Mouse (Mus musculus) bone marrow macrophage, adult 2 months (primary cell): ENCODE measurements around the gene Olfr1283.

Experiments
- CTCF ChIP-seq: IDR thresholded peaks from 2 replicates; pipeline ENCODE4 v1.5.1; 2012; ENCODE audit warnings: low read depth, mild to moderate bottlenecking, low read length, moderate library complexity
- POLR2A ChIP-seq: IDR thresholded peaks from 2 replicates; pipeline ENCODE4 v1.6.1; 2012; ENCODE audit warnings: mild to moderate bottlenecking, low read depth, low read length, borderline replicate concordance

GRCm38 (mm10) chr2:111375222-111375621, 8.6 kb downstream of the Olfr1283 start, which contains the start of gene Olfr1284:
- no peak for TF ChIP-seq CTCF
- no peak for TF ChIP-seq POLR2A
